Mouse (Mus musculus) megakaryocyte-erythroid progenitor cell, adult 5 weeks (primary cell): Measurements from ENCODE around the gene Mbl1. TPM values are rescaled to one million over a fixed set of nuclear protein-coding genes. Genes with fewer than 3 reads are reported as not detected.

ENCODE experiments used
- polyA plus RNA-seq: library from polyadenylated mRNA; stranded (reverse); fragments of >175 nt; gene quantifications from 2 replicates; pipeline ENCODE4 v1.2.3, GENCODE M21; 2012

Mbl1 gene
- not detected in 2 replicates for polyA plus RNA-seq

GRCm38 (mm10) chr14:41151220-41151898 is at the start of gene Mbl1:
TSS of gene Mbl1 (plus strand) at chr14:41151458.

GRCm38 (mm10) chr14:41104853-41105444 is 46.3 kb upstream of the Mbl1 start, which contains the start of gene Mat1a:
TSS of gene Mat1a (plus strand) at chr14:41105035.

GRCm38 (mm10) chr14:41131540-41131939 is 19.7 kb upstream of the Mbl1 start, which contains the start of gene Sftpa1:
TSS of gene Sftpa1 (plus strand) at chr14:41131782.

GRCm38 (mm10) chr14:41185059-41185821 is 34.0 kb downstream of the Mbl1 start, which contains the start of gene Sftpd:
TSS of gene Sftpd (minus strand) at chr14:41185149.

Other genes starting within 250 kb of the Mbl1 start
- gene Tspan14, start 184.7 kb upstream of the Mbl1 start, polyA plus RNA-seq, result 10.7 and 11.9 TPM in 2 replicates
- gene Fam213a, start 137.7 kb upstream of the Mbl1 start, polyA plus RNA-seq, result 4.1 and 6.8 TPM in 2 replicates
- not detected in 2 replicates for gene Dydc2, start 82.2 kb upstream of the Mbl1 start, polyA plus RNA-seq
- not detected in 2 replicates for gene Dydc1, start 78.5 kb upstream of the Mbl1 start, polyA plus RNA-seq
- gene Mat1a, start 46.4 kb upstream of the Mbl1 start, polyA plus RNA-seq, result not detected in 2 replicates
- not detected in 2 replicates for gene Sftpa1, start 19.7 kb upstream of the Mbl1 start, polyA plus RNA-seq
- gene Sftpd, start 33.7 kb downstream of the Mbl1 start, polyA plus RNA-seq, result not detected in 2 replicates
- gene Gm2832, start 127.3 kb downstream of the Mbl1 start, polyA plus RNA-seq, result not detected in 2 replicates
- gene Gm5798, start 197.2 kb downstream of the Mbl1 start, polyA plus RNA-seq, result not detected in 2 replicates
- not detected in 2 replicates for gene Gm7945, start 234.9 kb downstream of the Mbl1 start, polyA plus RNA-seq